Mouse (Mus musculus) mouse embryonic stem cell (cell line): ENCODE data around the gene Phlda1.

Experiments
- in situ Hi-C, 2 experiments: fragments of 300-500 bp; cut with MboI; formaldehyde crosslinking; loops; 1 replicate in 1 of 2; 3 replicates in 1 of 2; pipeline ENCODE4 v1.14.3; 2019 to 2020; ENCODE audit warnings: low sequenced_read_pairs in 2 of 2, low pct_unique_long_range_greater_than_20kb in 1 of 2, mixed read lengths in 1 of 2; ENCODE audit not compliant: unreplicated experiment in 1 of 2

Phlda1 gene

GRCm38 (mm10) chr10:111547881-111548372, 41.8 kb downstream of the Phlda1 start:
- in situ Hi-C loops, result no loop called here

- in situ Hi-C loops, result no loop called here
These were observed 44.1 kb downstream of the Phlda1 start for GRCm38 (mm10) chr10:111550075-111550695.

- in situ Hi-C loops, result no loop called here
These were observed 47.6 kb downstream of the Phlda1 start for GRCm38 (mm10) chr10:111553695-111554094.

- in situ Hi-C loops, result no loop called here
These were observed 48.6 kb downstream of the Phlda1 start for GRCm38 (mm10) chr10:111554651-111555050.

GRCm38 (mm10) chr10:111558211-111558610, 52.1 kb downstream of the Phlda1 start:
- in situ Hi-C loops, result no loop called here
